Mouse (Mus musculus) limb, embryonic 11.5 days (tissue): Measurements from ENCODE around the gene Fgr. TPM values are rescaled to one million over a fixed set of nuclear protein-coding genes. Genes with fewer than 3 reads are reported as not detected.

ENCODE experiments used
- ATAC-seq: fragments of 200-750 bp; cut with Nextera tagmentation; 2 replicates; pipeline ENCODE4 v1.8.0; 2017; ENCODE audit warnings: low read depth; ENCODE audit not compliant: insufficient number of reproducible peaks, low FRiP score, low TSS enrichment
- DNase-seq: peaks from one replicate; pipeline ENCODE4 v3.0.0-alpha.2; 2015; ENCODE audit warnings: low spot score
- H3K27ac ChIP-seq: fragments of 300-500 bp; sonication (generic); replicated peaks from 2 replicates; pipeline ENCODE4 v1.5.1; 2014; ENCODE audit warnings: low read depth, mild to moderate bottlenecking, low read length
- H3K27me3 ChIP-seq: fragments of 300-500 bp; sonication (generic); 2 replicates; pipeline ENCODE4 v1.6.1; 2014; ENCODE audit warnings: mild to moderate bottlenecking, low read length, mixed read lengths; ENCODE audit not compliant: control insufficient read depth, insufficient read depth
- H3K36me3 ChIP-seq: fragments of 300-500 bp; sonication (generic); 2 replicates; pipeline ENCODE4 v1.6.1; 2014; ENCODE audit warnings: mild to moderate bottlenecking, low read length, moderate library complexity, mixed read lengths; ENCODE audit not compliant: control insufficient read depth, insufficient read depth
- H3K4me1 ChIP-seq: fragments of 300-500 bp; sonication (generic); 2 replicates; pipeline ENCODE4 v1.6.1; 2014; ENCODE audit warnings: low read length, mixed read lengths; ENCODE audit not compliant: control insufficient read depth, insufficient read depth
- H3K4me2 ChIP-seq: fragments of 300-500 bp; sonication (generic); 2 replicates; pipeline ENCODE4 v1.6.1; 2014; ENCODE audit warnings: low read depth, mild to moderate bottlenecking, moderate library complexity; ENCODE audit not compliant: severe bottlenecking
- H3K4me3 ChIP-seq: fragments of 300-500 bp; sonication (generic); 2 replicates; pipeline ENCODE4 v1.5.1; 2014; ENCODE audit warnings: low read depth, low read length
- H3K9ac ChIP-seq: fragments of 300-500 bp; sonication (generic); 2 replicates; pipeline ENCODE4 v1.6.1; 2014; ENCODE audit warnings: mild to moderate bottlenecking, low read length
- H3K9me3 ChIP-seq: fragments of 300-500 bp; sonication (generic); 2 replicates; pipeline ENCODE4 v1.6.1; 2016; ENCODE audit warnings: low read length; ENCODE audit not compliant: control insufficient read depth
- WGBS: fragments of 180-500 bp; shearing (Covaris S2); extraction: QIAGEN DNeasy Blood & Tissue Kit; methylation state at CpG from one replicate; pipeline ENCODE4 v1.1.7; 2014; 5-methylcytosine and 5-hydroxymethylcytosine counted together
- polyA plus RNA-seq: library from polyadenylated mRNA; unstranded; fragments of >200 nt; fragmentation: Nextera tagmentation; extraction: Ambion mirVana; gene quantifications from 2 replicates; pipeline ENCODE4 v1.2.1, GENCODE M21; 2014

Fgr gene
- polyA plus RNA-seq, 1 experiment from 2014 or later, result 0.35 TPM

DNA sequence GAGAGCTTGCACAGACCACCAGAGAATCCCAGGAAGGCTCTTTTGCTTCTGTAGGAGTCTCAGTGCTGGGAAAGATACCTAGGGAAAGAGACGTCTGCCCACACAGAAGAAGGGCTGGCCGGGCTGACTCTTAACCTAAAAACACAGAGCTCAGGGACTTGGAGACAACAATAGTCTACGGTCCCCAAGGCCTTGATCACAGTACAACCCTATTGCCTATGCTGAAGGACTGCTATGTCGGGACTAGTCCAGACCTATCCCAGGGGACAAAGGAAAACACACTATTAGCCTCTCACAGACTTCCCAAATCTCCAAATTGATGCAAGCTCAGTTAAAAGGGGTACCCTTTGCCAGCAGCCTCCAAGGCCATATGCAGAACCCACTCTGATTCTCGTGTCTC lies 12.0 kb upstream of the Fgr start:
- Histone ChIP-seq H3K27me3 (no peaks in the 10 kb centered on the region), H3K36me3 (no peaks in the 10 kb centered on the region), H3K4me2 (no peak overlapping the region), H3K27ac (no peak overlapping the region; the same call in 1 of the 2 replicates), H3K4me3 (no peak overlapping the region), H3K9me3 (no peaks in the 10 kb centered on the region), H3K9ac (no peak overlapping the region), H3K4me1 (peaks cover 39% of the 10 kb centered on the region)
- ATAC-seq (no peak), DNase-seq (no peak)
- 76% methylated on average over 5 of the region's 5 CpGs for WGBS

DNA sequence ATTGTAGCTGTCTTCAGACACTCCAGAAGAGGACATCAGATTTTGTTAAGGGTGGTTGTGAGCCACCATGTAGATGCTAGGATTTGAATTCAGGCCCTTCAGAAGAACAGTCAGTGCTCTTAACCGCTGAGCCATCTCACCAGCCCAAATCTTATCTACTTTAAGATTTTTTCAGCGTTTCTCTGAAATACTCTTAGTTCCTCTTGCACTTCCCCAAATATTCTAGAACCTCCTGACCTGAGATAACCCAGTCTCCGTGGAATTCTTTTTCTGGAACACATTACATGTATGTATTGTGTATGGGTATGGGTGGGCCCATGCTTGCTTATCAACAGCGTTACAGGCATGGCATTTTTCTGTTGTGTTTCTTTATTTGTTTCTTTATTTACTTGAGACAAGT lies 11.3 kb upstream of the Fgr start:
- H3K4me3 ChIP-seq, result no peak overlapping the region
- no peak overlapping the region for H3K9ac ChIP-seq
- 95% methylated on average over 4 of the region's 4 CpGs for WGBS
- ATAC-seq, result no peak
- no peaks in the 10 kb centered on the region for H3K27me3 ChIP-seq
- H3K27ac ChIP-seq, result no peak overlapping the region
- no peak for DNase-seq
- peaks cover 39% of the 10 kb centered on the region for H3K4me1 ChIP-seq
- H3K9me3 ChIP-seq, result no peaks in the 10 kb centered on the region
- H3K4me2 ChIP-seq, result no peak overlapping the region
- no peaks in the 10 kb centered on the region for H3K36me3 ChIP-seq

DNA sequence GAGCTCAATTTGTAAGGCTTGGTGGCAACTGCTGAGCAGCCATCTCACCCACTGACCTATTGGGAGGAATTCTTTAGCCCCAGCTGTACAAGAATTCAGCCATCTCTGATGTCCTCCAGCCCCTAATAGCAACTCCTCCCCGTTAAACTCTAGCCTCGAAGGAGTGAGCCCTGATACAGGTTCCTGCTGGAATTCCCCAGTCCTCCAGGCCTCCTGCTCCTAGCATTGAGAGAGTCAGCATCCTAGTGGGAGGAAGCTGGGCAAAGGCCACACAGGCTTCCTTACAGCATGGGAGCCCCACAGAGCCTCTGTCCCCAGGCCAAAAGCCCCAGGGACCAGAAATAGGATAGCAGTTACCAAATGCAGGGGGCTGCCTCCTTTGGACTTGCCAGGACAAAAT lies 10.5 kb upstream of the Fgr start:
- DNase-seq (no peak), ATAC-seq (no peak)
- peaks cover 38% of the 10 kb centered on the region for H3K4me1 ChIP-seq
- H3K4me3 ChIP-seq, result no peak overlapping the region
- H3K9ac ChIP-seq, result 0 out of 2 replicates have a peak overlapping the region, but pooled peaks have one; percentile 7
- no peaks in the 10 kb centered on the region for H3K9me3 ChIP-seq
- no peak overlapping the region for H3K4me2 ChIP-seq
- peak overlapping the region; percentile 36; the same call in 1 of the 2 replicates for H3K27ac ChIP-seq
- 26% methylated on average over 2 of the region's 2 CpGs for WGBS
- no peaks in the 10 kb centered on the region for H3K36me3 ChIP-seq
- H3K27me3 ChIP-seq, result no peaks in the 10 kb centered on the region

DNA sequence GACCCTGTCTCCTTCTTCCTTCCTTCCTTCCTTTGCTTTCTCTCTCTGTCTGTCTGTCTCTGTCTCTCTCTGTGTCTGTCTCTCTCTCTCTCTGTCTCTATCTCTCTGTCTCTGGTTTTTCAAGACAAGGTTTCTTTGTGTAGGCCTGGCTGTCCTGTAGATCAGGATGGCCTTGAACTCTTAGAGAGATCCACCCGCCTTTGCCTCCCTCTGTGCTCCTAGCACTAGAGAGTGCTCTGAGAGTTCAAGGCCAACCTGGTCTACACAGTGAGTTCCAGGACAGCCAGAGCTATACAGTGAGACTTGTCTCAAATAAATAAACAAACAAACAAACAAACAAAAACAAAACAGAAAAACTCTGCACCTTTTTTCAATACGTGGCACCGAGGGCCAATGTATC lies 9.8 kb upstream of the Fgr start:
- no peak for DNase-seq
- Histone ChIP-seq H3K27ac (peak overlapping the region; percentile 36; the same call in 1 of the 2 replicates), H3K27me3 (no peaks in the 10 kb centered on the region), H3K4me2 (no peak overlapping the region), H3K9me3 (no peaks in the 10 kb centered on the region), H3K36me3 (no peaks in the 10 kb centered on the region), H3K9ac (no peak overlapping the region), H3K4me1 (peaks cover 32% of the 10 kb centered on the region), H3K4me3 (no peak overlapping the region)
- ATAC-seq, result no peak
- 44% methylated on average over 3 of the region's 3 CpGs for WGBS

DNA sequence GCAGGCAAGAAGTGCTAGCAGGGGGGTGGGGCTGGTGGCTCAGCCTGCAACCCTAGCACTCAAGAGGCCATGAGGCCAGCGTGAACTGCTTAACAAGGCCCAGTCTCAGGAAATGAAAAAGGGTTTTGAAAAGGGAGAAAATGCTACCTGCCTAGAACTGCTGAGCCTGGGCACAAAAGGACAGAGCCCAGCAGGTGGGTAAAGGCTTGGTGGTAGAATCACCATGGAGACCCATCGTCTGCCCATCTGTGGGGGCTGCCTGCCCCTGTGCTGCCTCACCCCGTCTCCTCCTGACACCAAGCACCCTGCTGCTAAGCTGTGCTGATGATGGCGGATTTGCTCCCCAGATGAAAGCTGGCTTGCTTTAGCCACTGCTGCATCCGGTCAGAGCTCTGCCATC lies 9.4 kb upstream of the Fgr start:
- ATAC-seq, result no peak
- 24% methylated on average over 5 of the region's 5 CpGs for WGBS
- no peak overlapping the region for H3K4me2 ChIP-seq

DNA sequence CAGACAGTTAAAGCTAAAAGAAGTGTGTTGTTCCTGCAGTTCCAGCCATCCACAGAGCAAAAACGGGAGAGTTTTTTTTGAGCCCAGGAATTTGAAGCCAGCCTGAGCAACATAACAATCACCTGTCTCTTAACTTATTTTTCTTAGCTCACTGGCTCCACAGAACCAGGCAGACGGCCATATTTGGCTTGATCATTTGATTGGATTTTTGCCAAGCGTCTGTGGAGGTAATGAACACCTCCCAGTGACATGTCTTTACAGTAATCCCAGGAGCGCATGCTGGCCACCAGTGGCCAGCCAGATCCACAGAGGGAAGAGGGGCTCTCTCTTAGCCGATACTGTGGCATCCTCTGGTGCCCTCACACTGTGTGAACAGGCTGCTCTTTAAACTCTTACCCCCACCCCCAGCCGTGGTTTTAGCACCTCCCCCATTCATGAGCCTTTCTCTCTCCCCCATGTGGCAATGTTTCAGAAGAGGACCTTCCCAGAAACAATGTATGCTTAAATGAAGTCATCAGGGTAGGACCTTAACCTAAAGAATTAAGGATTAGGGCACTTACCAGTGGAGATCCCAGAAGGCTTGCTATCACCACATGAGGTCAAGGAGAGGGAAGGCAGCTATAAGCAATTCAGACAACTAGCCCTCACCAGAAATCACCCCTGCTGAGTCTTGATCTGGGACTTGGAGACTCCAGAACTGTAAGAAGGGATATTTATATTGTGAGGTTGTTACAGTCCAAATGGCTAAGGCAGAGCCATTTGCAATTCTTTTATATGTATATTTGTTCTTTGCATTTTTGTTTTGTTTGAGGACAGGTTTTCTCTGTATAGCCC lies 5.6 kb upstream of the Fgr start:
- Histone ChIP-seq H3K9ac (no peak overlapping the region), H3K9me3 (no peaks in the 10 kb centered on the region), H3K27ac (no peak overlapping the region), H3K4me3 (no peak overlapping the region), H3K27me3 (no peaks in the 10 kb centered on the region), H3K36me3 (no peaks in the 10 kb centered on the region), H3K4me2 (no peak overlapping the region), H3K4me1 (peaks cover 14% of the 10 kb centered on the region)
- DNase-seq, result no peak
- ATAC-seq, result no peak
- WGBS, result 62% methylated on average over 6 of the region's 6 CpGs

More for the DNA sequence above, 9.4 kb upstream of the Fgr start:
- H3K4me1 ChIP-seq, result peaks cover 28% of the 10 kb centered on the region
- H3K9me3 ChIP-seq, result no peaks in the 10 kb centered on the region
- H3K4me3 ChIP-seq, result no peak overlapping the region
- H3K27ac ChIP-seq, result peak overlapping the region; percentile 62
- no peaks in the 10 kb centered on the region for H3K27me3 ChIP-seq
- H3K9ac ChIP-seq, result no peak overlapping the region; the same call in 1 of the 2 replicates
- no peak for DNase-seq
- no peaks in the 10 kb centered on the region for H3K36me3 ChIP-seq

DNA sequence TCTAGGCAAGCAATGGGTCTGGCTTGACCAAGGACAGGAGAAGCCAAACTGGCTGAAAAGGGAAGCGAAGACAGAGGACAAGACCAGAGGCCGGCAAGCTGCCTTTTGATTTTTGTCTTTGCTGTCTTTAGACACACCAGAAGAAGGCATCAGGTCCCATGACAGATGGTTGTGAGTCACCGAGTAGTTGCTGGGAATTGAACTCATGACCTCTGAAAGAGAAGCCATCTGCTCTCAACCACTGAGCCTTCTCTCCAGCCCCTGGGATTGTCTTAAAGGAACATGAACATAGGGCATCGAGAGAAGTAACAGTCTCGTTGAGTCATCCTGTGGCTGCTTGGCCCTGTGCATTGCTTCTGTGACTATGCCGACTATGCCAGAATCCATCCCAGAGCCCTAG lies 2.3 kb upstream of the Fgr start:
- WGBS, result 69% methylated on average over 6 of the region's 6 CpGs
- no peak overlapping the region for H3K4me3 ChIP-seq
- H3K36me3 ChIP-seq, result no peaks in the 10 kb centered on the region
- no peak overlapping the region for H3K4me2 ChIP-seq
- no peaks in the 10 kb centered on the region for H3K9me3 ChIP-seq
- ATAC-seq, result no peak
- peaks cover 14% of the 10 kb centered on the region for H3K4me1 ChIP-seq
- DNase-seq, result no peak
- H3K9ac ChIP-seq, result no peak overlapping the region
- 0 out of 2 replicates have a peak, but pooled peaks cover 4% of the 10 kb centered on the region for H3K27me3 ChIP-seq
- no peak overlapping the region for H3K27ac ChIP-seq

DNA sequence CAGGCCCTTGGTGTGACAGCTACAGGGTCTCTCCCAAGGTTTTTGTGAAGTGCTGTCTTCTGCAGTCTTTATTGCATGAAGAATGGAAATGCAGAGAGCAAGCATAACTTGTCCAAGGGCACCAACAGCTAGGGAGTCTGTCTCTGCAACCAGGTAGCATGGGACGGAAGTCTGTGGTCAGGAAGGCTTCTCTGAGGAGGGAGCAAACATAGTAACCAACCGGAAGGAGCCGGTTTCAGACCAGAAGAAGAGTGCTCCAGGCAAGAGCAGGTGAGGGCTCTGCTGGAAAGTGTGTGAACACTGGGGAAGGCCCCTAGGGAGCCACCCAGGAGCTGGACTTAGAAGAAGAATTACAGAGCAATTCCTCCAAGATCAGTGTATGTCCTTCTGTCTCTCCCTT lies 1.8 kb upstream of the Fgr start:
- Histone ChIP-seq H3K27ac (no peak overlapping the region), H3K9ac (no peak overlapping the region), H3K4me1 (peaks cover 14% of the 10 kb centered on the region), H3K4me3 (no peak overlapping the region), H3K36me3 (no peaks in the 10 kb centered on the region), H3K27me3 (0 out of 2 replicates have a peak, but pooled peaks cover 4% of the 10 kb centered on the region), H3K4me2 (no peak overlapping the region), H3K9me3 (no peaks in the 10 kb centered on the region)
- DNase-seq, result no peak
- 74% methylated on average over 3 of the region's 3 CpGs for WGBS
- no peak for ATAC-seq
